In genomic region chr16:20638367-20638766, GRCm38 (mm10) we compare ENCODE assay signal across 17 mouse cellular contexts. TPM values are rescaled to one million over a fixed set of nuclear protein-coding genes. Genes with fewer than 3 reads are reported as not detected.
A peak's percentile ranks its signal among the peaks of the same experiment; 100 is the strongest.
DNase-seq lines count a peak whose midpoint lies in the region; ATAC-seq and TF ChIP-seq lines count a peak whose summit lies in the region.
"Had no signal": no experiment of that assay in that cellular context is flagged by ENCODE, and none has a peak within 500 bp of the region (broad histone marks: within the 10 kb centered on the region; RNA-seq: fewer than 3 reads in every experiment).

No protein-coding gene starts in this region.

- peak; percentile 68; the same call in 1 of the 2 replicates for ATAC-seq in forebrain, embryonic 14.5 days
- no peak for ATAC-seq in midbrain, embryonic 16.5 days
- no peak for ATAC-seq in cerebellum, adult (ENCODE audit: insufficient number of reproducible peaks, low FRiP score, low TSS enrichment)

- peaks cover 4% of the 10 kb centered on the region; the same call in 1 of the 2 replicates for H3K4me1 ChIP-seq in forebrain, embryonic 14.5 days (ENCODE audit: control insufficient read depth, insufficient read depth, low read length)
- H3K4me1 ChIP-seq in forebrain, embryonic 10.5 days, result peaks cover 4% of the 10 kb centered on the region; the same call in 1 of the 2 replicates
- no peaks in the 10 kb centered on the region for H3K4me1 ChIP-seq in midbrain, embryonic 16.5 days (ENCODE audit: control insufficient read depth, insufficient read depth, low read length)
- H3K4me1 ChIP-seq: heart, embryonic 13.5 days; lung, embryonic 15.5 days had no signal

- intact Hi-C loops in gastrocnemius, adult 2 months (cut with DNase I), result no loop called here

- H3K4me3 ChIP-seq in forebrain, embryonic 14.5 days (ENCODE audit: low read depth, low read length), result no peak overlapping the region
- no peak overlapping the region for H3K4me3 ChIP-seq in forebrain, embryonic 10.5 days
- H3K4me3 ChIP-seq in midbrain, embryonic 16.5 days (ENCODE audit: low read depth, low read length), result no peak overlapping the region
- H3K4me3 ChIP-seq in gastrocnemius, adult 2 months, result no peak overlapping the region
- H3K4me3 ChIP-seq: heart, embryonic 13.5 days; limb, embryonic 15.5 days; lung, embryonic 15.5 days had no signal

- no peaks in the 10 kb centered on the region for H3K36me3 ChIP-seq in forebrain, embryonic 14.5 days (ENCODE audit: control insufficient read depth, insufficient read depth, low read length)
- H3K36me3 ChIP-seq in forebrain, embryonic 10.5 days (replicated peaks), result no peaks in the 10 kb centered on the region
- peaks cover 6% of the 10 kb centered on the region; the same call in 1 of the 2 replicates for H3K36me3 ChIP-seq in midbrain, embryonic 16.5 days (ENCODE audit: control insufficient read depth, insufficient read depth, low read length)
- H3K36me3 ChIP-seq: G1E; heart, embryonic 13.5 days; limb, embryonic 15.5 days; lung, embryonic 15.5 days had no signal

- no peaks in the 10 kb centered on the region for H3K9me3 ChIP-seq in forebrain, embryonic 14.5 days (replicated peaks; ENCODE audit: control insufficient read depth, low read length)
- no peaks in the 10 kb centered on the region for H3K9me3 ChIP-seq in forebrain, embryonic 10.5 days
- no peaks in the 10 kb centered on the region for H3K9me3 ChIP-seq in midbrain, embryonic 16.5 days (replicated peaks; ENCODE audit: control insufficient read depth, low read length, poor library complexity, severe bottlenecking)
- H3K9me3 ChIP-seq: G1E; heart, embryonic 13.5 days; limb, embryonic 15.5 days; lung, embryonic 15.5 days had no signal

- WGBS in forebrain, embryonic 14.5 days, result 57% methylated on average over 8 of the region's 8 CpGs
- WGBS in forebrain, embryonic 10.5 days, result 87% methylated on average over 8 of the region's 8 CpGs
- WGBS in midbrain, embryonic 16.5 days, result 62% methylated on average over 8 of the region's 8 CpGs

- no peak overlapping the region for H3K27ac ChIP-seq in forebrain, embryonic 14.5 days (ENCODE audit: low read depth, low read length)
- no peak overlapping the region for H3K27ac ChIP-seq in forebrain, embryonic 10.5 days
- peak overlapping the region; percentile 54 for H3K27ac ChIP-seq in midbrain, embryonic 16.5 days (ENCODE audit: low read length)
- no peak overlapping the region for H3K27ac ChIP-seq in gastrocnemius, adult 2 months
- H3K27ac ChIP-seq: heart, embryonic 13.5 days; limb, embryonic 15.5 days; lung, embryonic 15.5 days had no signal

- H3K4me2 ChIP-seq in forebrain, embryonic 14.5 days (ENCODE audit: low read length), result peak overlapping the region; percentile 28; the same call in 1 of the 2 replicates
- peak overlapping the region; percentile 31; the same call in 1 of the 2 replicates for H3K4me2 ChIP-seq in midbrain, embryonic 16.5 days (ENCODE audit: low read length)
- H3K4me2 ChIP-seq: heart, embryonic 13.5 days; limb, embryonic 15.5 days; lung, embryonic 15.5 days had no signal

- peak; percentile 86 for DNase-seq in forebrain, embryonic 14.5 days (ENCODE audit: low spot score)
- no peak for DNase-seq in forebrain, embryonic 10.5 days (ENCODE audit: extremely low spot score, low spot score)
- peak; percentile 68 for DNase-seq in brain, adult 2 months (ENCODE audit: low read depth, low spot score)
- DNase-seq in layer of hippocampus, adult 18-20 months (ENCODE audit: low spot score in 2 of 2), result peak; percentile 59 to 75
- no peak for DNase-seq in urinary bladder, postnatal 4 days (ENCODE audit: low spot score in 2 of 2)
- no peak for DNase-seq in gastrocnemius, adult 2 months
- DNase-seq: gastrocnemius, postnatal 36 days; kidney, postnatal 14 days; thymus, postnatal 25 days had no signal

- TF ChIP-seq CTCF in gastrocnemius, adult 2 months (IDR thresholded peaks at IDR 0.05), result no peak

- H3K27me3 ChIP-seq in forebrain, embryonic 14.5 days (replicated peaks; ENCODE audit: control insufficient read depth, insufficient read depth, low read length), result no peaks in the 10 kb centered on the region
- no peaks in the 10 kb centered on the region for H3K27me3 ChIP-seq in forebrain, embryonic 10.5 days (ENCODE audit: poor library complexity, severe bottlenecking)
- no peaks in the 10 kb centered on the region for H3K27me3 ChIP-seq in midbrain, embryonic 16.5 days (ENCODE audit: control insufficient read depth, insufficient read depth, low read depth, low read length)
- H3K27me3 ChIP-seq: limb, embryonic 15.5 days; lung, embryonic 15.5 days had no signal

- peak overlapping the region; percentile 21; the same call in 1 of the 2 replicates for H3K9ac ChIP-seq in forebrain, embryonic 14.5 days (ENCODE audit: low read length)
- H3K9ac ChIP-seq in midbrain, embryonic 16.5 days (ENCODE audit: low read depth, low read length), result no peak overlapping the region
- H3K9ac ChIP-seq: heart, embryonic 13.5 days; limb, embryonic 15.5 days; lung, embryonic 15.5 days had no signal

RNA-seq across cellular contexts. Expression of gene Ece2, which starts 8.7 kb away (rescaled TPM):
- polyA plus RNA-seq in forebrain, embryonic 14.5 days (2014; fragmentation: Nextera tagmentation; extraction: Ambion mirVana), result 5.3 and 6.0 TPM in 2 replicates
- polyA plus RNA-seq in forebrain, embryonic 10.5 days (2016; fragmentation: Nextera tagmentation; extraction: Ambion mirVana), result 4.3 and 5.1 TPM in 2 replicates
- 10 to 100 TPM; 24.6 to 27.1 TPM for total RNA-seq in layer of hippocampus, adult 18-20 months (2021)
- 23.2 and 23.6 TPM in 2 replicates for polyA plus RNA-seq in midbrain, embryonic 16.5 days (2015; fragmentation: Nextera tagmentation; extraction: Ambion mirVana)
- under 1 TPM in 1 of 2 experiments, not detected in 1; 0.42 TPM for total RNA-seq in gastrocnemius, adult 2 months (2021)
- total RNA-seq: common myeloid progenitor, adult 5-6 weeks had no signal
- polyA plus RNA-seq: G1E had no signal

RNA-seq across cellular contexts. Expression of gene Psmd2, which starts 13.1 kb away (rescaled TPM):
- polyA plus RNA-seq in forebrain, embryonic 14.5 days (2014; fragmentation: Nextera tagmentation; extraction: Ambion mirVana), result 354 and 377 TPM in 2 replicates
- 544 and 556 TPM in 2 replicates for polyA plus RNA-seq in forebrain, embryonic 10.5 days (2016; fragmentation: Nextera tagmentation; extraction: Ambion mirVana)
- total RNA-seq in layer of hippocampus, adult 18-20 months (2021), result 100 to 1,000 TPM; 206 to 212 TPM
- 365 and 371 TPM in 2 replicates for polyA plus RNA-seq in midbrain, embryonic 16.5 days (2015; fragmentation: Nextera tagmentation; extraction: Ambion mirVana)
- total RNA-seq in gastrocnemius, adult 2 months (2021), result 100 to 1,000 TPM; 223 to 253 TPM

RNA-seq across cellular contexts. Expression of gene Camk2n2, which starts 17.3 kb away (rescaled TPM):
- polyA plus RNA-seq in forebrain, embryonic 14.5 days (2014; fragmentation: Nextera tagmentation; extraction: Ambion mirVana), result 18.6 and 18.9 TPM in 2 replicates
- 2.4 and 2.5 TPM in 2 replicates for polyA plus RNA-seq in forebrain, embryonic 10.5 days (2016; fragmentation: Nextera tagmentation; extraction: Ambion mirVana)
- total RNA-seq in layer of hippocampus, adult 18-20 months (2021), result 10 to 100 TPM; 82.8 to 87.9 TPM
- polyA plus RNA-seq in midbrain, embryonic 16.5 days (2015; fragmentation: Nextera tagmentation; extraction: Ambion mirVana), result 34.5 and 40.1 TPM in 2 replicates
- total RNA-seq in gastrocnemius, adult 2 months (2021), result 1 to 10 TPM; 1.1 to 1.3 TPM
- total RNA-seq: common myeloid progenitor, adult 5-6 weeks had no signal

RNA-seq across cellular contexts. Expression of gene Alg3, which starts 26.8 kb away (rescaled TPM):
- 34.9 and 44.4 TPM in 2 replicates for polyA plus RNA-seq in forebrain, embryonic 14.5 days (2014; fragmentation: Nextera tagmentation; extraction: Ambion mirVana)
- polyA plus RNA-seq in forebrain, embryonic 10.5 days (2016; fragmentation: Nextera tagmentation; extraction: Ambion mirVana), result 61.9 and 62.6 TPM in 2 replicates
- 10 to 100 TPM; 11.7 to 12.9 TPM for total RNA-seq in layer of hippocampus, adult 18-20 months (2021)
- polyA plus RNA-seq in midbrain, embryonic 16.5 days (2015; fragmentation: Nextera tagmentation; extraction: Ambion mirVana), result 39.6 and 41.6 TPM in 2 replicates
- 10 to 100 TPM; 13.4 to 14.6 TPM for total RNA-seq in gastrocnemius, adult 2 months (2021)

RNA-seq across cellular contexts. Expression of gene Gm49333, which starts 27.0 kb away (rescaled TPM):
- polyA plus RNA-seq in forebrain, embryonic 14.5 days (2014; fragmentation: Nextera tagmentation; extraction: Ambion mirVana), result 0.17 TPM in 1 of 2 replicates, not detected in the other
- polyA plus RNA-seq in forebrain, embryonic 10.5 days (2016; fragmentation: Nextera tagmentation; extraction: Ambion mirVana), result not detected in 2 replicates
- total RNA-seq in layer of hippocampus, adult 18-20 months (2021), result not detected
- polyA plus RNA-seq in midbrain, embryonic 16.5 days (2015; fragmentation: Nextera tagmentation; extraction: Ambion mirVana), result not detected in 2 replicates
- not detected for total RNA-seq in gastrocnemius, adult 2 months (2021)
- total RNA-seq: common myeloid progenitor, adult 5-6 weeks; G1E; gastrocnemius, postnatal 36 days had no signal
- polyA plus RNA-seq: G1E; heart, embryonic 13.5 days; intestine, embryonic 14.5 days; limb, embryonic 15.5 days; lung, embryonic 15.5 days had no signal

Comparison
In these comparisons a context has a peak if more than half of its experiments do, and no peak if none do; other contexts are left out.
1. DNase-seq: peak in forebrain, embryonic 14.5 days (single experiment), brain, adult 2 months (single experiment) and layer of hippocampus, adult 18-20 months (2 of 2); none in forebrain, embryonic 10.5 days (single experiment), urinary bladder, postnatal 4 days (0 of 2) and gastrocnemius, adult 2 months (single experiment).